Mouse (Mus musculus): ENCODE measurements at regions not wholly inside any gene's neighbourhood (a gene's known extent, or its start where the extent isn't known, plus 50 kb on each side); places are given as distances from the start of the nearest gene placed in this dataset.

DNA sequence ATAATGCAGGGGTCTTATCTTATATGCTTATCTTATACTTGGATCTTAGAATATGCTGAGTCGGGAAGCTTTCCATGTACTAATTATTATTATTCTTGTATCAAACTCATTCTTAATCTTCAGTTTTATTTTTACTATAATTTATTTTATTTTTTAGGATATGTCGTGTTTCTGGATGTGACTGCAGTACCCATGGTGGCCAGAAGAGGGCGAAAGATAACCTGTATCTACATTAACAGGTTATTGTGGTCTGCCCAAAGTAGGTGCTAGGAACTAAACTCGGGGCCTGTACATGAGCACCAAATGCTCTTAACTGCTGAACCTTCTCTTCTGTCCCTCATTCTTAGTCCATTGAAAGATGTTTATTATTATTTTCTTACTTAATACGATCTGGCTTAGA is 72.0 kb upstream of the Samt3 start:
- no peak for DNase-seq (ENCODE audit: inconsistent age in 2 of 2, low spot score in 1 of 2)

DNA sequence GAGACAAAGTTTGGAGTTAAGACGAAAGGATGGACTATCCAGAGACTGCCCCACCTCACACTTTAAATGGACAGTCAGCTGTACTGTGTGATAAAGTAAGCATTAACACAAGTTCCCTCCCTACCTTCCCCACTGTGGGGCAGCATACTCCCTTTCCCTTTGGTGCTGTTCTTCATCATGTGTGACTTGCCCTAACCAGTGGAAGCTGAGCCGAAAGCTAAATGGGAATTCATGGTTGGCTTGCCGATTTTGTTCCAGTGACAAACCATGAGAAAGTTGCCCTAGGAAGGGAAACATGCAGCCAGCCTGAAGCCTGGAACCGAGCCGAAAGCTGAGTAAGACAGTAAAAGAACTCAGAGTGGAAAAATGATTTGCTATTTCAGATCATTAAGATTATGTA is 62.9 kb upstream of the Samt3 start:
- peak; percentile 19 to 68 for DNase-seq (ENCODE audit: inconsistent age in 2 of 2, low spot score in 1 of 2)

Data from adrenal gland, adult (tissue).